Mouse (Mus musculus) CH12.LX (cell line): Measurements from ENCODE around the gene Phtf2.

Source experiments
- CHD1 ChIP-seq: IDR thresholded peaks from 2 replicates; pipeline ENCODE4 v1.6.1; 2012; ENCODE audit warnings: low read depth, low read length, improper control_type of control experiment, inconsistent platforms
- CTCF ChIP-seq, 2 experiments: IDR thresholded peaks in 1 of 2; conservative IDR thresholded peaks in 1 of 2; 2 replicates each; pipeline ENCODE4 v1.5.1; 2011 to 2012; ENCODE audit warnings: low read depth in 2 of 2, low read length in 2 of 2, improper control_type of control experiment in 1 of 2, inconsistent platforms in 1 of 2, mild to moderate bottlenecking in 1 of 2, moderate library complexity in 1 of 2
- E2F4 ChIP-seq: IDR thresholded peaks from 2 replicates; pipeline ENCODE4 v1.6.1; 2011; ENCODE audit warnings: low read depth, low read length, improper control_type of control experiment; ENCODE audit not compliant: insufficient replicate concordance
- KAT2A ChIP-seq: IDR thresholded peaks from 2 replicates; pipeline ENCODE4 v1.6.1; 2012; ENCODE audit warnings: low read length, improper control_type of control experiment, inconsistent platforms; ENCODE audit not compliant: insufficient replicate concordance
- MYC ChIP-seq: IDR thresholded peaks from 2 replicates; pipeline ENCODE4 v1.6.1; 2011; ENCODE audit warnings: low read depth, mild to moderate bottlenecking, improper control_type of control experiment, low read length
- NELFE ChIP-seq: IDR thresholded peaks from 2 replicates; pipeline ENCODE4 v1.6.1; 2011; ENCODE audit warnings: low read depth, low read length, improper control_type of control experiment
- POLR2A ChIP-seq: IDR thresholded peaks from 2 replicates; pipeline ENCODE4 v1.6.1; 2011; ENCODE audit warnings: low read depth, mild to moderate bottlenecking, improper control_type of control experiment, low read length
- TCF12 ChIP-seq: IDR thresholded peaks from 2 replicates; pipeline ENCODE4 v1.6.1; 2014; ENCODE audit warnings: low read depth, mild to moderate bottlenecking, inconsistent platforms, low read length, improper control_type of control experiment
- ZNF384 ChIP-seq: IDR thresholded peaks from 2 replicates; pipeline ENCODE4 v1.6.1; 2012; ENCODE audit warnings: low read depth, low read length, improper control_type of control experiment, inconsistent platforms

DNA sequence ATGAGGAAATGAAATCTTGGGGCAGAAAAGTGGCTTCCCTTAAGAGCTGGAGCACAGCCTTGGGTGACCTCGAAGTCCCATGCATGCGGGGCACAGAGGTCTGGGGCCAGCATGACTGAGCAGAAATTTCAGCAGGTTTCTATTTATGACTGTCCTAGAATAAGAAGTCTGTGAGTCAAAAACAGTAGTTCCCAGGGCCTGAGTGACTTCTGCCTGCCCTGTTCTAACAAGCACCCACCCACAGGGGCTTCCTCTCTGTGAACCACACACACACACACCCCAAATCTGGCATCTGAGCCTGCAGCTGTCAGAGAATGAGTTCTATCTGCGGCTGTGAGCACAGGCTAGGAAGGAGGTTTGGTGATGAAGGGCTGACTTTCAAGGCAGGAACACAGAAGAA is 132.4 kb downstream of the Phtf2 start:
- no peak for TF ChIP-seq CTCF (conservative IDR thresholded peaks at IDR 0.05 in 1 of 2, IDR thresholded peaks at IDR 0.05 in 1 of 2; ENCODE audit: low read depth in 2 of 2, low read length in 2 of 2)
- TF ChIP-seq E2F4, result no peak
- TF ChIP-seq ZNF384, result no peak
- TF ChIP-seq KAT2A, result no peak
- no peak for TF ChIP-seq MYC
- TF ChIP-seq POLR2A, result no peak
- no peak for TF ChIP-seq NELFE
- no peak for TF ChIP-seq CHD1
- TF ChIP-seq TCF12, result no peak
